Mouse (Mus musculus): ENCODE measurements around the gene Inava. TPM values are rescaled to one million over a fixed set of nuclear protein-coding genes. Genes with fewer than 3 reads are reported as not detected.

The Inava gene
- polyA plus RNA-seq, 1 experiment from 2014 or later, result 1.4 TPM

DNA sequence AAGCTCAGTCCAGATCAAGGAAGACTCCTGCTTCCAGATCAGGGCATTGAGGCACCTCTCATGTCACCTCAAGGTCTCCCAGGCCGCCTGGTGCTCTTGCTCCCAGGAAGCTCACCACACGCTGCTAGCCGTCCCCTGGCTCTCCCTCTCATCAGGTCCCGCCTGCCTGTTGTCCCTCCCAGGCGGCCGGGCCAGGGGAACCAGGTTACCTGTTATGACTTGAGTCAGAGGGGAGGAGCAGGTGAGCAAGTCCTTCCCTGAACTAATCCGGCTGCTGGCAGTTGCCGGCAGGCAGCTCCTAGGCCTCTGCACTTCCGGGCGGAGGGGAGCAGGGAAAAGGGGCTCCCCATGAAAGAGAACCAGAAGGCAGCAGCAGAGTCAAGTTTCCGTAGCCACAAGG lies 3.9 kb downstream of the Inava start:
- Histone ChIP-seq H3K4me1 (peaks cover 56% of the 10 kb centered on the region), H3K4me3 (no peak overlapping the region), H3K9ac (peak overlapping the region; percentile 19; the same call in 1 of the 2 replicates), H3K9me3 (no peaks in the 10 kb centered on the region), H3K27me3 (replicated peaks) (peaks cover 71% of the 10 kb centered on the region), H3K36me3 (no peaks in the 10 kb centered on the region), H3K27ac (replicated peaks) (no peak overlapping the region), H3K4me2 (no peak overlapping the region)
- no peak for ATAC-seq (ENCODE audit: extremely low read depth, insufficient number of reproducible peaks, low FRiP score, low TSS enrichment)
- 55% methylated on average over 11 of the region's 11 CpGs for WGBS

GRCm38 (mm10) chr1:136229040-136229373 lies 5.1 kb downstream of the Inava start:
- Histone ChIP-seq H3K36me3 (no peaks in the 10 kb centered on the region), H3K4me3 (no peak overlapping the region), H3K4me2 (no peak overlapping the region), H3K4me1 (peaks cover 48% of the 10 kb centered on the region), H3K27ac (replicated peaks) (0 out of 2 replicates have a peak overlapping the region, but pooled peaks have one; percentile 8), H3K9me3 (no peaks in the 10 kb centered on the region), H3K9ac (no peak overlapping the region), H3K27me3 (replicated peaks) (peaks cover 59% of the 10 kb centered on the region)
- no peak for ATAC-seq (ENCODE audit: extremely low read depth, insufficient number of reproducible peaks, low FRiP score, low TSS enrichment)
- whole genome bisulfite sequencing, result 54% methylated on average over 6 of the region's 6 CpGs

DNA sequence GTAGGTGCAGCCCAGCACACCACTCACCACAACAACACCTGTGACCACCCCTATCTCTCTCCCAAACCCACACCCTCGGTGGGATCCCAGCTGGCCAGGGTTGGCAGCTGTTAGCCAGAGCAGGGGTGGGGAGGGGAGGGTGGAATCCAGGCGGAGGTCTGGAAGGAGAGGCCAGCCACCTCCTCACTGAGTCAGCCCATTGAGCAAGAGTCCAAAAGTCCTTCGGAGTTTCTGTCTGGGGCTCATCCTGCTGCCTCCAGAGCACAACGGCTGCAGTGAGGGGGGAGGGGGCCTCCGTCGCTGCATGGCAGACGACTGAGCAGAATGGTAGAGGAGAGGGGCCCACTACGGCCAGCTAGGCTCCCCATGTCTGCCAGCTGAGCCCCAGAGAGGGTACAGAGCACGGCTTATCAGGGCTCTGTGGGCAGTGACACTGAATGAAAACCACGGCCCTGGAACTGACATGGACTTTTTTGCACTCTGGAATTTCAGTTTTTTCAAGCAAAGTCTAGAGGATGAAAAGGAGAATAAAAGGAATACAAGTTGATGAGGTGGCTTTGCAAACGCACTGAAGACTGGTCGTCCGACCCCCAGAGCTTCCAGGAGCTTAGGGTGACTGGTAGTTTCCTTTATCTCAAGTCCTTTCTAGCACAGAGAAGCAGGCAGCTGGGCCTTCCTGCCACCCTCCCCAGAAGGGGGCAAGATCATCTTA lies 5.6 kb downstream of the Inava start:
- no peak overlapping the region for H3K4me3 ChIP-seq
- peak overlapping the region; percentile 56; the same call in 1 of the 2 replicates for H3K9ac ChIP-seq
- H3K27me3 ChIP-seq (replicated peaks), result peaks cover 54% of the 10 kb centered on the region
- H3K9me3 ChIP-seq, result no peaks in the 10 kb centered on the region
- H3K4me1 ChIP-seq, result peaks cover 44% of the 10 kb centered on the region
- 0 out of 2 replicates have a peak overlapping the region, but pooled peaks have one; percentile 8 for H3K27ac ChIP-seq (replicated peaks)
- 11% methylated on average over 13 of the region's 13 CpGs for WGBS
- H3K36me3 ChIP-seq, result no peaks in the 10 kb centered on the region
- ATAC-seq (ENCODE audit: extremely low read depth, insufficient number of reproducible peaks, low FRiP score, low TSS enrichment), result no peak
- H3K4me2 ChIP-seq, result peak overlapping the region; percentile 42

DNA sequence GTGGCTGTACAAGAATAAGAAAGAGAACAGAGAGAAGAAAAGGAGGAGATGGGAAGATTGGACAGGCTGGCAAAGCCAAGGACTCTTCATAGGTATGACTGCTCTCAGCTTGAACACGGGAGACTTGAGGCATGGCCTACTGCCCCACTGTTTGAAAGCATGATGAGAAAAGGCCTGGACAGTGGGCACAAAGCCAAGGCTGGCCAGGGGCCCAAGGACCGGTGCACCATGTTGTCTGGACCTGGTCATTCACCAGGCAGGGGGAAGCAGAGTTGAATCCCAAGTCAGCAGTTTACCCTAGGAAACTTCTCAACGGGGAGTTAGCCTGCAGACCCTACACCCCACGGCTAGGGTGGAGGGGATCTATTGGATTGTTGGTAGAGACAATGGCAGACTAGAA lies 6.2 kb downstream of the Inava start:
- no peaks in the 10 kb centered on the region for H3K36me3 ChIP-seq
- H3K9me3 ChIP-seq, result no peaks in the 10 kb centered on the region
- WGBS, result 61% methylated on average over 4 of the region's 4 CpGs
- ATAC-seq (ENCODE audit: extremely low read depth, insufficient number of reproducible peaks, low FRiP score, low TSS enrichment), result no peak
- H3K4me1 ChIP-seq, result peaks cover 38% of the 10 kb centered on the region
- H3K27me3 ChIP-seq (replicated peaks), result peaks cover 48% of the 10 kb centered on the region
- no peak overlapping the region for H3K27ac ChIP-seq (replicated peaks)
- no peak overlapping the region for H3K4me3 ChIP-seq
- H3K4me2 ChIP-seq, result no peak overlapping the region
- no peak overlapping the region for H3K9ac ChIP-seq

DNA sequence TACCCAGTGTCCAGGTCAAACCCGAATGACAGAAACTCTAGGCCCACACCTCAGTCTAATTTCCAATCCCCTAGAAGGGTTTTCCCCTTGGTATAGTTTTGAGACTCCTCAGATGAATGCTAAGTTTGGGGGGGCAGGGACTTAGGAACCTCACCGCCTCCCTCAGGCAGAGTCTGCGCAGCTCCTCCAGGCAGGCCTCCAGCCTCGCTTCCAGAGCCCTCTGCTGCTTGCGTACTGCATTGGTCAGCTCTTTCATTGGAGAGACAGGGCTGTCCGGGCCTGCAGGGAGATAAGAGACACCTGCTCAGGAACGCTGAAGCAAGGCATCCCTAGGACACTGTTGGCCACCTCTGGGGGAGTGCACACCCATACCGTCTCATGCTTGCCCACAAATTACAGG lies 7.4 kb downstream of the Inava start:
- Histone ChIP-seq H3K4me2 (no peak overlapping the region), H3K4me1 (peaks cover 30% of the 10 kb centered on the region), H3K9ac (no peak overlapping the region), H3K9me3 (no peaks in the 10 kb centered on the region), H3K4me3 (no peak overlapping the region), H3K36me3 (no peaks in the 10 kb centered on the region), H3K27ac (replicated peaks) (no peak overlapping the region), H3K27me3 (replicated peaks) (peaks cover 40% of the 10 kb centered on the region)
- ATAC-seq (ENCODE audit: extremely low read depth, insufficient number of reproducible peaks, low FRiP score, low TSS enrichment), result no peak
- WGBS, result 75% methylated on average over 8 of the region's 8 CpGs

DNA sequence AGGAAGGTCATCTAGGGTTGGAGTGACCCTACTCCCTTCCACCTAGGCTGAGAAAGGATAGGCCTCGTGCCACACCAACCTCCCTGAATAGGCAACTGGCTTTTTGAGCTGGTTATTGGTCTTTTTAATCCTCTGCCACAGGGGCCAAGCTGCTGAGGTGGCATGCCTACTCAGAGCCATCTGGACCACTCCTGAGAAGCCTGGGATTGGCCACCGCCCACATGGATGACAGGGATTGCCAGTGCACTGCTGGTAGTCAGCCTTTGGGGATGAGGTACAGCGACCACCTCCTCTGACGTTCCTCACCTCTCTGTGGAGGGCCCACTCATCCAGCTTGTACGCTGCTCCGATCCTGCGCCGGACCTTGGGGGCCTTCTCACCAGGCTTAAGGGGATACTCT lies 8.2 kb downstream of the Inava start:
- no peak overlapping the region for H3K4me3 ChIP-seq
- no peak overlapping the region for H3K27ac ChIP-seq (replicated peaks)
- ATAC-seq (ENCODE audit: extremely low read depth, insufficient number of reproducible peaks, low FRiP score, low TSS enrichment), result no peak
- H3K4me2 ChIP-seq, result no peak overlapping the region
- H3K9ac ChIP-seq, result no peak overlapping the region
- H3K36me3 ChIP-seq, result no peaks in the 10 kb centered on the region
- WGBS, result 86% methylated on average over 8 of the region's 8 CpGs
- H3K27me3 ChIP-seq (replicated peaks), result peaks cover 32% of the 10 kb centered on the region
- no peaks in the 10 kb centered on the region for H3K9me3 ChIP-seq
- peaks cover 25% of the 10 kb centered on the region for H3K4me1 ChIP-seq

DNA sequence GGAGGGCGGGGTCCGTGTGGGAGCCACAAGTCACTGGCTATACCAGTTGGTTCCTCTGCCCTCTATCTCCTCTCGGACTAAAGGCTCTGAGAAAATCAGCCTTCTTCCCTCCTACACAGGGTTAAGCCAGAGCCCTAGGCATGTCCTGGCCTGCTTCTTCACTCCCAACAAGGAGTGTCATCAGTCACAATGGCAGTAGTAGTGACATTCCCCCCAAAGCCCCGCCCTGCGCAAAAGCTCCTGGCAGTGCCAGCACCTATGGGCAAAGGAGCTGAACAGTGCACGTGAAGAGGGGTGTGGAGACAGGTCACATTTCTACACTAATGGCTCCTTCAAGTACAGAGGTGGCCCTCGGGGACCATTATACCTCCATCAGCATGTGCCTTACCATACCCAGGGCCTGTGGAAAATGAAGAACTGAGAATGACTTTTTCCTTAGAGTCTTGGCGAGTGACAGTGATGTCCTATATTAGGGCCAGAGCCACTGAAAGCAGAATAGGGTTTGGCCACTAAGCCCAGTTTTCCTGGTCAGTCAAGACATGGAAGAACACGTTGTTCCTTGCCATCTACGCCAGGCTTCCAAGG lies 10.2 kb downstream of the Inava start:
- no peak overlapping the region for H3K27ac ChIP-seq (replicated peaks)

DNA sequence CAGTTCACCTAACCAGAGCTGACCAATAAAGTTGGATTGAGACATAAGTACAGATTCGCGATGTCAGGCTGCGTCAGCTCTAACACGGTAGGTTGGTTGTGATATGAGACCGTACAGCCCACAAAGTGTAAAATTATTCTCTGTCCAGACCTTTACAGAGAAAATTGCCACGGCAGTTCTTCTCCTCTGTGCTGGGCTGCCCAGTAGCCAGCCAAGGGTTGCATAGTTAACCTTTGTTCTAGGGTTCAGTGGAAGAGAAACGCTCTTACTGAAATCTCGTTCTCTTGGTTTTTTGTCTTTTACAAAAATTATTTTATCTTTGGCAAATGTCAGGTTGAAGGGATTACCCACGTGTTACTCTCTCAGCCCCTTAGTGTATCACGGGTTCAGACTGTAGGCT lies 11.7 kb downstream of the Inava start:
- Histone ChIP-seq H3K9ac (no peak overlapping the region), H3K36me3 (no peaks in the 10 kb centered on the region), H3K9me3 (no peaks in the 10 kb centered on the region), H3K27ac (replicated peaks) (no peak overlapping the region), H3K4me2 (no peak overlapping the region), H3K27me3 (replicated peaks) (peaks cover 10% of the 10 kb centered on the region), H3K4me3 (no peak overlapping the region), H3K4me1 (no peaks in the 10 kb centered on the region)
- 79% methylated on average over 10 of the region's 10 CpGs for WGBS
- no peak for ATAC-seq (ENCODE audit: extremely low read depth, insufficient number of reproducible peaks, low FRiP score, low TSS enrichment)

More for the DNA sequence above, 10.2 kb downstream of the Inava start:
- H3K4me3 ChIP-seq, result no peak overlapping the region
- H3K4me2 ChIP-seq, result no peak overlapping the region
- 81% methylated on average over 10 of the region's 10 CpGs for WGBS
- H3K27me3 ChIP-seq (replicated peaks), result peaks cover 12% of the 10 kb centered on the region
- no peaks in the 10 kb centered on the region for H3K9me3 ChIP-seq
- H3K4me1 ChIP-seq, result peaks cover 13% of the 10 kb centered on the region
- no peaks in the 10 kb centered on the region for H3K36me3 ChIP-seq
- no peak for ATAC-seq (ENCODE audit: extremely low read depth, insufficient number of reproducible peaks, low FRiP score, low TSS enrichment)
- H3K9ac ChIP-seq, result no peak overlapping the region

- 64% methylated on average over 10 of the region's 10 CpGs for WGBS
- Histone ChIP-seq H3K27me3 (replicated peaks) (peaks cover 4% of the 10 kb centered on the region; the same call in 1 of the 2 replicates), H3K4me1 (no peaks in the 10 kb centered on the region), H3K36me3 (no peaks in the 10 kb centered on the region), H3K27ac (replicated peaks) (no peak overlapping the region), H3K9me3 (no peaks in the 10 kb centered on the region), H3K4me3 (no peak overlapping the region), H3K9ac (no peak overlapping the region), H3K4me2 (no peak overlapping the region)
- no peak; the same call in 1 of the 2 replicates for ATAC-seq (ENCODE audit: extremely low read depth, insufficient number of reproducible peaks, low FRiP score, low TSS enrichment)
These were observed 13.8 kb downstream of the Inava start for GRCm38 (mm10) chr1:136220037-136220871.

- Histone ChIP-seq H3K4me2 (no peak overlapping the region), H3K9me3 (no peaks in the 10 kb centered on the region), H3K4me3 (no peak overlapping the region), H3K27ac (replicated peaks) (no peak overlapping the region), H3K36me3 (no peaks in the 10 kb centered on the region), H3K4me1 (no peaks in the 10 kb centered on the region), H3K9ac (no peak overlapping the region), H3K27me3 (replicated peaks) (no peaks in the 10 kb centered on the region)
- ATAC-seq (ENCODE audit: extremely low read depth, insufficient number of reproducible peaks, low FRiP score, low TSS enrichment), result no peak
- WGBS, result 71% methylated on average over 15 of the region's 15 CpGs
These were observed 19.8 kb downstream of the Inava start for GRCm38 (mm10) chr1:136214304-136214703.

DNA sequence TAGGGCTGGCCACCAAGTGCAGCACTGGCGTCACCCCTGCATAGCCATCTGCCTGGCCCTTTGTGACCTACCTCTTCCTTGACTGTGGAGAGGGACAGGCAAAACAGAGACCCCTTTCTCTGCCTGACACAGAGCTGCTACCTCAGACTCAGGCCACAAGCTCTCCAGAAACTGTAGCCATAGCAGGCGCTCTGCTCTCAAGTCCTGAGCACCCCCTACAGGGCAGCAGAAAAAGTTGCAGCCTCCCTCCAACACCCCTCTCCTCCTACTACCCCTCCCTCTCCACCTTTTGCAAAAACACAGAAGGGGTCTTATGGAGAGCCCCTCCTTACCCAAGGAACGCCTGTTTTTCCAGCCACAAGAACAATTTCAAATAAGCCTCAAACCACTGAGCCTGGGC lies 21.3 kb downstream of the Inava start, which contains the start of gene Mroh3:
Gene Mroh3 (minus strand): TSS at position 26 of the 400 bp plus-strand sequence.
- Histone ChIP-seq H3K4me3 (no peak within 1 kb of the TSS), H3K4me1 (no peaks in the 10 kb centered on the region), H3K27me3 (replicated peaks) (no peaks in the 10 kb centered on the region), H3K9me3 (no peaks in the 10 kb centered on the region), H3K36me3 (no peaks in the 10 kb centered on the region), H3K4me2 (no peak within 1 kb of the TSS), H3K9ac (no peak within 1 kb of the TSS), H3K27ac (replicated peaks) (no peak within 1 kb of the TSS)
- 20% methylated on average over 3 of the region's 3 CpGs for WGBS
- ATAC-seq (ENCODE audit: extremely low read depth, insufficient number of reproducible peaks, low FRiP score, low TSS enrichment), result no peak
